Mouse (Mus musculus): ENCODE results near the gene 2310034G01Rik. TPM values are rescaled to one million over a fixed set of nuclear protein-coding genes. Genes with fewer than 3 reads are reported as not detected.

2310034G01Rik gene
- polyA plus RNA-seq, 1 experiment: 3.4 TPM

- Histone ChIP-seq H3K4me3 (ENCODE audit: low read depth, low read length) (no peak overlapping the region), H3K27ac (ENCODE audit: insufficient read depth, low read depth, low read length) (peak overlapping the region; percentile 34; the same call in 1 of the 2 replicates), H3K36me3 (ENCODE audit: control insufficient read depth, insufficient read depth, low read length) (no peaks in the 10 kb centered on the region), H3K4me1 (ENCODE audit: control insufficient read depth, insufficient read depth, insufficient read length, low read length) (peaks cover 3% of the 10 kb centered on the region; the same call in 1 of the 2 replicates), H3K27me3 (ENCODE audit: control insufficient read depth, insufficient read depth, low read length) (no peaks in the 10 kb centered on the region)
- no peak for TF ChIP-seq POLR2A (IDR thresholded peaks at IDR 0.05; ENCODE audit: low read depth, low read length)
- TF ChIP-seq CTCF (IDR thresholded peaks at IDR 0.05; ENCODE audit: extremely low read depth, insufficient read length, insufficient replicate concordance, low read depth, low read length): no peak
- 15% methylated on average over 7 of the region's 7 CpGs for WGBS
Observed at GRCm38 (mm10) chr19:46344710-46345419, 5.2 kb downstream of the 2310034G01Rik start.

GRCm38 (mm10) chr19:46339287-46339971, 10.7 kb downstream of the 2310034G01Rik start:
- H3K27ac ChIP-seq (ENCODE audit: insufficient read depth, low read depth, low read length): peak overlapping the region; percentile 42
- no peaks in the 10 kb centered on the region for H3K27me3 ChIP-seq (ENCODE audit: control insufficient read depth, insufficient read depth, low read length)
- TF ChIP-seq CTCF (IDR thresholded peaks at IDR 0.05; ENCODE audit: extremely low read depth, insufficient read length, insufficient replicate concordance, low read depth, low read length): no peak
- TF ChIP-seq POLR2A (IDR thresholded peaks at IDR 0.05; ENCODE audit: low read depth, low read length): no peak
- peak overlapping the region; percentile 12; the same call in 1 of the 2 replicates for H3K4me3 ChIP-seq (ENCODE audit: low read depth, low read length)
- WGBS: 25% methylated on average over 7 of the region's 7 CpGs
- no peaks in the 10 kb centered on the region for H3K36me3 ChIP-seq (ENCODE audit: control insufficient read depth, insufficient read depth, low read length)
- peaks cover 12% of the 10 kb centered on the region; the same call in 1 of the 2 replicates for H3K4me1 ChIP-seq (ENCODE audit: control insufficient read depth, insufficient read depth, insufficient read length, low read length)

GRCm38 (mm10) chr19:46338942-46339286, 11.2 kb downstream of the 2310034G01Rik start:
- Histone ChIP-seq H3K27me3 (ENCODE audit: control insufficient read depth, insufficient read depth, low read length) (no peaks in the 10 kb centered on the region), H3K4me3 (ENCODE audit: low read depth, low read length) (peak overlapping the region; percentile 27; the same call in 1 of the 2 replicates), H3K4me1 (ENCODE audit: control insufficient read depth, insufficient read depth, insufficient read length, low read length) (peaks cover 12% of the 10 kb centered on the region; the same call in 1 of the 2 replicates), H3K27ac (ENCODE audit: insufficient read depth, low read depth, low read length) (peak overlapping the region; percentile 42), H3K36me3 (ENCODE audit: control insufficient read depth, insufficient read depth, low read length) (no peaks in the 10 kb centered on the region)
- 19% methylated on average over 6 of the region's 6 CpGs for WGBS
- TF ChIP-seq POLR2A (IDR thresholded peaks at IDR 0.05; ENCODE audit: low read depth, low read length): no peak
- TF ChIP-seq CTCF (IDR thresholded peaks at IDR 0.05; ENCODE audit: extremely low read depth, insufficient read length, insufficient replicate concordance, low read depth, low read length): no peak

GRCm38 (mm10) chr19:46338331-46338936, 11.7 kb downstream of the 2310034G01Rik start, which contains the start of gene Cuedc2:
Cuedc2 (minus strand) TSS chr19:46338702.
- H3K27me3 ChIP-seq (ENCODE audit: control insufficient read depth, insufficient read depth, low read length): no peaks in the 10 kb centered on the region
- H3K4me1 ChIP-seq (ENCODE audit: control insufficient read depth, insufficient read depth, insufficient read length, low read length): peaks cover 12% of the 10 kb centered on the region; the same call in 1 of the 2 replicates
- under 1% methylated on average over 31 of the region's 31 CpGs for WGBS
- no peaks in the 10 kb centered on the region for H3K36me3 ChIP-seq (ENCODE audit: control insufficient read depth, insufficient read depth, low read length)
- TF ChIP-seq CTCF (IDR thresholded peaks at IDR 0.05; ENCODE audit: extremely low read depth, insufficient read length, insufficient replicate concordance, low read depth, low read length): peak; percentile 51; the same call in 1 of the 2 replicates
- TF ChIP-seq POLR2A (IDR thresholded peaks at IDR 0.05; ENCODE audit: low read depth, low read length): peak; percentile 27; the same call in 1 of the 2 replicates
- H3K27ac ChIP-seq (ENCODE audit: insufficient read depth, low read depth, low read length): peak within 1 kb of the TSS; percentile 42
- peak within 1 kb of the TSS; percentile 68 for H3K4me3 ChIP-seq (ENCODE audit: low read depth, low read length)

- Histone ChIP-seq H3K27ac (ENCODE audit: insufficient read depth, low read depth, low read length) (no peak overlapping the region), H3K4me1 (ENCODE audit: control insufficient read depth, insufficient read depth, insufficient read length, low read length) (peaks cover 12% of the 10 kb centered on the region; the same call in 1 of the 2 replicates), H3K27me3 (ENCODE audit: control insufficient read depth, insufficient read depth, low read length) (no peaks in the 10 kb centered on the region), H3K4me3 (ENCODE audit: low read depth, low read length) (peak overlapping the region; percentile 68), H3K36me3 (ENCODE audit: control insufficient read depth, insufficient read depth, low read length) (no peaks in the 10 kb centered on the region)
- no peak for TF ChIP-seq POLR2A (IDR thresholded peaks at IDR 0.05; ENCODE audit: low read depth, low read length)
- 35% methylated on average over 15 of the region's 15 CpGs for WGBS
Observed at GRCm38 (mm10) chr19:46337719-46338330, 12.3 kb downstream of the 2310034G01Rik start.

- H3K27ac ChIP-seq (ENCODE audit: insufficient read depth, low read depth, low read length): no peak overlapping the region
- peaks cover 8% of the 10 kb centered on the region for H3K4me1 ChIP-seq (ENCODE audit: control insufficient read depth, insufficient read depth, insufficient read length, low read length)
- peaks cover 11% of the 10 kb centered on the region; the same call in 1 of the 2 replicates for H3K36me3 ChIP-seq (ENCODE audit: control insufficient read depth, insufficient read depth, low read length)
- 88% methylated on average over 3 of the region's 3 CpGs for WGBS
- no peaks in the 10 kb centered on the region for H3K27me3 ChIP-seq (ENCODE audit: control insufficient read depth, insufficient read depth, low read length)
- no peak overlapping the region for H3K4me3 ChIP-seq (ENCODE audit: low read depth, low read length)
- TF ChIP-seq CTCF (IDR thresholded peaks at IDR 0.05; ENCODE audit: extremely low read depth, insufficient read length, insufficient replicate concordance, low read depth, low read length): no peak
- TF ChIP-seq POLR2A (IDR thresholded peaks at IDR 0.05; ENCODE audit: low read depth, low read length): no peak
Observed at GRCm38 (mm10) chr19:46333906-46334305, 16.2 kb downstream of the 2310034G01Rik start.
